Mouse (Mus musculus) duodenum, adult 2 months (tissue): ENCODE data around the gene Mxra7. TPM values are rescaled to one million over a fixed set of nuclear protein-coding genes. Genes with fewer than 3 reads are reported as not detected.

Experiments
- polyA plus RNA-seq: library from polyadenylated mRNA; depleted of rRNA; stranded (reverse); fragments of >200 nt; gene quantifications from 2 replicates; pipeline ENCODE4 v1.2.3, GENCODE M21; 2012; ENCODE audit warnings: low replicate concordance; rRNA removed

Gene Mxra7
- polyA plus RNA-seq = 86.9 and 113 TPM in 2 replicates

GRCm38 (mm10) chr11:116827534-116828165, at the start of gene Mxra7:
Gene Mxra7 (minus strand): TSS chr11:116828046.

GRCm38 (mm10) chr11:116852891-116853511, 25.2 kb upstream of the Mxra7 start, which contains the start of gene Srsf2:
Gene Srsf2 (minus strand): TSS chr11:116853094.

GRCm38 (mm10) chr11:116852291-116852890, 24.5 kb upstream of the Mxra7 start, which contains the start of gene Mfsd11:
Gene Mfsd11 (plus strand): TSS chr11:116852440.

GRCm38 (mm10) chr11:116843261-116844233, 15.7 kb upstream of the Mxra7 start, which contains the start of the genes Mettl23 and Jmjd6:
Gene Mettl23 (plus strand): TSS chr11:116843278.
Gene Jmjd6 (minus strand): TSS chr11:116843449.

GRCm38 (mm10) chr11:116775407-116775806, 52.4 kb downstream of the Mxra7 start, which contains the start of gene St6galnac1:
Gene St6galnac1 (minus strand): TSS chr11:116775507.

Other genes with a start within 250 kb of the Mxra7 start
- gene Ube2o, start 246.6 kb downstream of the Mxra7 start, polyA plus RNA-seq = 8.6 and 9.5 TPM in 2 replicates
- gene Aanat, start 241.6 kb downstream of the Mxra7 start, polyA plus RNA-seq = not detected in 2 replicates
- 42.6 and 44.9 TPM in 2 replicates for gene Rhbdf2, start 201.0 kb downstream of the Mxra7 start, polyA plus RNA-seq
- gene Prcd, start 174.5 kb downstream of the Mxra7 start, polyA plus RNA-seq = 1.4 TPM in 1 of 2 replicates, not detected in the other
- 25.9 and 31.4 TPM in 2 replicates for gene Cygb, start 173.7 kb downstream of the Mxra7 start, polyA plus RNA-seq
- 1.5 and 5.1 TPM in 2 replicates for gene St6galnac1, start 52.5 kb downstream of the Mxra7 start, polyA plus RNA-seq
- gene Mettl23, start 15.2 kb upstream of the Mxra7 start, polyA plus RNA-seq = 11.0 and 15.2 TPM in 2 replicates
- 16.8 and 20.8 TPM in 2 replicates for gene Jmjd6, start 15.4 kb upstream of the Mxra7 start, polyA plus RNA-seq
- 28.4 and 39.6 TPM in 2 replicates for gene Mfsd11, start 24.4 kb upstream of the Mxra7 start, polyA plus RNA-seq
- 559 and 787 TPM in 2 replicates for gene Srsf2, start 25.0 kb upstream of the Mxra7 start, polyA plus RNA-seq
- 0.05 and 0.18 TPM in 2 replicates for gene Mgat5b, start 90.8 kb upstream of the Mxra7 start, polyA plus RNA-seq